ENCODE assay signal across 13 mouse cellular contexts in genomic region chr14:76076602-76077001, GRCm38 (mm10). TPM values are rescaled to one million over a fixed set of nuclear protein-coding genes. Genes with fewer than 3 reads are reported as not detected.
DNase-seq lines count a peak whose midpoint lies in the region; ATAC-seq lines count a peak whose summit lies in the region.
"Had no signal": no experiment of that assay in that cellular context is flagged by ENCODE, and none has a peak within 500 bp of the region (broad histone marks: within the 10 kb centered on the region; RNA-seq: fewer than 3 reads in every experiment).

No protein-coding gene starts in this region.

- 0 out of 2 replicates have a peak, but pooled peaks have one; percentile 51 for ATAC-seq in forebrain, embryonic 11.5 days (replicated peaks; ENCODE audit: low FRiP score)
- ATAC-seq in midbrain, embryonic 11.5 days (ENCODE audit: low FRiP score) = peak; percentile 58; the same call in 1 of the 2 replicates
- ATAC-seq in erythroblast, adult 5-6 weeks (replicated peaks; ENCODE audit: low FRiP score, poor library complexity, severe bottlenecking) = no peak
- ATAC-seq: inflammation-experienced regulatory T-cells, adult 6 months; liver, embryonic 12.5 days had no signal

- no peaks in the 10 kb centered on the region for H3K36me3 ChIP-seq in forebrain, embryonic 11.5 days (ENCODE audit: control insufficient read depth, insufficient read depth, low read length)
- H3K36me3 ChIP-seq in forebrain, embryonic 10.5 days (replicated peaks) = no peaks in the 10 kb centered on the region
- no peaks in the 10 kb centered on the region for H3K36me3 ChIP-seq in midbrain, embryonic 11.5 days (ENCODE audit: control insufficient read depth, insufficient read depth, low read length)
- H3K36me3 ChIP-seq: embryonic facial prominence, embryonic 12.5 days; G1E; liver, embryonic 12.5 days had no signal

- no peak overlapping the region for H3K4me3 ChIP-seq in forebrain, embryonic 11.5 days (ENCODE audit: low read depth, low read length)
- H3K4me3 ChIP-seq in forebrain, embryonic 10.5 days = no peak overlapping the region
- no peak overlapping the region for H3K4me3 ChIP-seq in midbrain, embryonic 11.5 days (ENCODE audit: low read depth, low read length)
- H3K4me3 ChIP-seq: embryonic facial prominence, embryonic 12.5 days; liver, embryonic 12.5 days had no signal

- H3K9ac ChIP-seq in forebrain, embryonic 11.5 days (ENCODE audit: low read length) = no peak overlapping the region
- no peak overlapping the region for H3K9ac ChIP-seq in midbrain, embryonic 11.5 days (ENCODE audit: low read length)
- H3K9ac ChIP-seq: embryonic facial prominence, embryonic 12.5 days; liver, embryonic 12.5 days had no signal

- no peak overlapping the region for H3K27ac ChIP-seq in forebrain, embryonic 11.5 days (ENCODE audit: low read depth, low read length)
- H3K27ac ChIP-seq in forebrain, embryonic 10.5 days = no peak overlapping the region
- H3K27ac ChIP-seq in midbrain, embryonic 11.5 days (ENCODE audit: low read depth, low read length) = no peak overlapping the region; the same call in 1 of the 2 replicates
- H3K27ac ChIP-seq: embryonic facial prominence, embryonic 12.5 days; liver, embryonic 12.5 days had no signal

- DNase-seq in forebrain, embryonic 11.5 days (ENCODE audit: low spot score) = no peak
- no peak for DNase-seq in forebrain, embryonic 10.5 days (ENCODE audit: extremely low spot score, low spot score)
- DNase-seq in right cerebral cortex, postnatal 10 days (ENCODE audit: low spot score in 2 of 2) = peak; percentile 63 to 82
- DNase-seq in right cerebral cortex, postnatal 25 days = no peak
- peak; percentile 86 for DNase-seq in midbrain, embryonic 11.5 days (ENCODE audit: low spot score, missing footprints)
- no peak for DNase-seq in spleen, postnatal 14 days (ENCODE audit: low spot score in 2 of 2)
- DNase-seq in adrenal gland, postnatal 14 days = no peak

- H3K27me3 ChIP-seq in forebrain, embryonic 11.5 days (ENCODE audit: control insufficient read depth, insufficient read depth, low read length) = no peaks in the 10 kb centered on the region
- H3K27me3 ChIP-seq in forebrain, embryonic 10.5 days (ENCODE audit: poor library complexity, severe bottlenecking) = no peaks in the 10 kb centered on the region
- H3K27me3 ChIP-seq in midbrain, embryonic 11.5 days (ENCODE audit: control insufficient read depth, insufficient read depth, low read length) = no peaks in the 10 kb centered on the region
- H3K27me3 ChIP-seq: embryonic facial prominence, embryonic 12.5 days had no signal

- H3K4me2 ChIP-seq in forebrain, embryonic 11.5 days (ENCODE audit: low read depth, low read length, severe bottlenecking) = no peak overlapping the region
- H3K4me2 ChIP-seq in midbrain, embryonic 11.5 days = no peak overlapping the region
- H3K4me2 ChIP-seq: embryonic facial prominence, embryonic 12.5 days; heart, embryonic 11.5 days; liver, embryonic 12.5 days had no signal

- H3K4me1 ChIP-seq in forebrain, embryonic 11.5 days (replicated peaks; ENCODE audit: control insufficient read depth, insufficient read depth, low read length) = peaks cover 2% of the 10 kb centered on the region; the same call in 1 of the 2 replicates
- peaks cover 8% of the 10 kb centered on the region for H3K4me1 ChIP-seq in forebrain, embryonic 10.5 days
- H3K4me1 ChIP-seq in midbrain, embryonic 11.5 days (ENCODE audit: control insufficient read depth, insufficient read depth, low read length) = peaks cover 2% of the 10 kb centered on the region
- H3K4me1 ChIP-seq: embryonic facial prominence, embryonic 12.5 days; liver, embryonic 12.5 days had no signal

- no peaks in the 10 kb centered on the region for H3K9me3 ChIP-seq in forebrain, embryonic 11.5 days (ENCODE audit: control insufficient read depth, low read length)
- H3K9me3 ChIP-seq in forebrain, embryonic 10.5 days = no peaks in the 10 kb centered on the region
- no peaks in the 10 kb centered on the region for H3K9me3 ChIP-seq in midbrain, embryonic 11.5 days (ENCODE audit: control insufficient read depth, low read length)
- H3K9me3 ChIP-seq: embryonic facial prominence, embryonic 12.5 days; G1E; liver, embryonic 12.5 days had no signal

- 68% methylated on average over 4 of the region's 4 CpGs for WGBS in forebrain, embryonic 11.5 days
- WGBS in forebrain, embryonic 10.5 days = 72% methylated on average over 4 of the region's 4 CpGs
- 53% methylated on average over 4 of the region's 4 CpGs for WGBS in midbrain, embryonic 11.5 days

RNA-seq across cellular contexts. Expression of gene Gpalpp1, which starts 34.0 kb away (rescaled TPM):
- 20.3 and 20.5 TPM in 2 replicates for polyA plus RNA-seq in forebrain, embryonic 11.5 days (2014; fragmentation: Nextera tagmentation; extraction: Ambion mirVana)
- polyA plus RNA-seq in forebrain, embryonic 10.5 days (2016; fragmentation: Nextera tagmentation; extraction: Ambion mirVana) = 16.8 and 17.1 TPM in 2 replicates
- polyA plus RNA-seq in midbrain, embryonic 11.5 days (2014; fragmentation: Nextera tagmentation; extraction: Ambion mirVana) = 19.9 and 21.2 TPM in 2 replicates
- 3.6 and 7.5 TPM in 2 replicates for total RNA-seq in erythroblast, adult 5-6 weeks (2015; ENCODE audit: low replicate concordance)
- 5.7 and 8.3 TPM in 2 replicates for total RNA-seq in erythroblast, adult 5-6 weeks (2017; ENCODE audit: low replicate concordance)
- 17.7 and 19.4 TPM in 2 replicates for total RNA-seq in adrenal gland, postnatal 14 days (2021)

RNA-seq across cellular contexts. Expression of gene Nufip1, which starts 34.1 kb away (rescaled TPM):
- polyA plus RNA-seq in forebrain, embryonic 11.5 days (2014; fragmentation: Nextera tagmentation; extraction: Ambion mirVana) = 17.8 and 19.2 TPM in 2 replicates
- 21.9 and 22.9 TPM in 2 replicates for polyA plus RNA-seq in forebrain, embryonic 10.5 days (2016; fragmentation: Nextera tagmentation; extraction: Ambion mirVana)
- polyA plus RNA-seq in midbrain, embryonic 11.5 days (2014; fragmentation: Nextera tagmentation; extraction: Ambion mirVana) = 19.2 and 19.3 TPM in 2 replicates
- 1.7 and 4.6 TPM in 2 replicates for total RNA-seq in erythroblast, adult 5-6 weeks (2015; ENCODE audit: low replicate concordance)
- total RNA-seq in erythroblast, adult 5-6 weeks (2017; ENCODE audit: low replicate concordance) = 2.8 and 3.6 TPM in 2 replicates
- total RNA-seq in adrenal gland, postnatal 14 days (2021) = 7.7 and 8.0 TPM in 2 replicates

Comparison
In these comparisons a context has a peak if more than half of its experiments do, and no peak if none do; other contexts are left out.
1. DNase-seq: peak in right cerebral cortex, postnatal 10 days (2 of 2) and midbrain, embryonic 11.5 days (single experiment); none in forebrain, embryonic 11.5 days (single experiment), forebrain, embryonic 10.5 days (single experiment), right cerebral cortex, postnatal 25 days (single experiment), spleen, postnatal 14 days (0 of 2) and adrenal gland, postnatal 14 days (single experiment).